In the genomic region with DNA sequence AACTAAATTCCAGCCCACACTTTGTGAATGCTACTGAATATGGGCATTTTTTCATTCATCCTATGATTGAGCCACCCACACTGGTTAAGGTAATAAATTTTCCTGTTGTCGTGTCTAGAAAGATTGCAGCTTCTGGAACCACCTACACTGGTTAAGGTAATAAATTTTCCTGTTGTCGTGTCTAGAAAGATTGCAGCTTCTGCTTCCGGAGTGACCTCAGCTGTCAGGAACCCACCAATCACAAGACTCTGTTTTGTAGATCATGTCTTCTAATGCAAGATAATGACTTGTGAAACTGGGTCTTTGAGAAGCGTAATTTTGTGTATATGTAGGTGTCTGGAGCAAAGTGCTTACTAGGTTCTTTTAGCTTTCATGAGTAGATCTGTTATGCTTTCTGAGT, we compare ENCODE assay signal across 28 mouse cellular contexts.
"Had no signal": no experiment of that assay in that cellular context is flagged by ENCODE, and none has a peak within 500 bp of the region (broad histone marks: within the 10 kb centered on the region; RNA-seq: fewer than 3 reads in every experiment).

No protein-coding gene starts in this region.

- H3K4me3 ChIP-seq: embryonic facial prominence, embryonic 10.5 days; embryonic facial prominence, embryonic 12.5 days; embryonic facial prominence, embryonic 13.5 days; embryonic facial prominence, embryonic 15.5 days; erythroblast, embryonic 14.5 days; forebrain, embryonic 10.5 days; forebrain, embryonic 12.5 days; forebrain, embryonic 13.5 days; forebrain, embryonic 15.5 days; gastrocnemius, adult 2 months; heart, adult 2 months had no signal

- ATAC-seq: forebrain, embryonic 13.5 days; forebrain, embryonic 14.5 days; forebrain, embryonic 15.5 days; forebrain, embryonic 16.5 days; forebrain, postnatal 0 days had no signal

- H3K27ac ChIP-seq: embryonic facial prominence, embryonic 10.5 days; embryonic facial prominence, embryonic 12.5 days; embryonic facial prominence, embryonic 13.5 days; embryonic facial prominence, embryonic 15.5 days; forebrain, embryonic 10.5 days; forebrain, embryonic 12.5 days; forebrain, embryonic 13.5 days; forebrain, embryonic 15.5 days; gastrocnemius, adult 2 months; heart, adult 2 months had no signal

- H3K4me1 ChIP-seq: embryonic facial prominence, embryonic 10.5 days; embryonic facial prominence, embryonic 12.5 days; embryonic facial prominence, embryonic 15.5 days; forebrain, embryonic 10.5 days; forebrain, embryonic 12.5 days had no signal

- H3K9me3 ChIP-seq: embryonic facial prominence, embryonic 12.5 days; embryonic facial prominence, embryonic 15.5 days; forebrain, embryonic 13.5 days; forebrain, embryonic 15.5 days had no signal

- H3K36me3 ChIP-seq: embryonic facial prominence, embryonic 10.5 days; embryonic facial prominence, embryonic 12.5 days; embryonic facial prominence, embryonic 13.5 days; embryonic facial prominence, embryonic 15.5 days; forebrain, embryonic 10.5 days; forebrain, embryonic 12.5 days; forebrain, embryonic 15.5 days had no signal

- H3K9ac ChIP-seq: embryonic facial prominence, embryonic 12.5 days; embryonic facial prominence, embryonic 13.5 days; embryonic facial prominence, embryonic 15.5 days; forebrain, embryonic 12.5 days; forebrain, embryonic 13.5 days; forebrain, embryonic 15.5 days; forebrain, postnatal 0 days had no signal

- DNase-seq: cerebellum, adult 2 months; cerebellum, adult 8-10 months; cerebellum, adult 9-10 months; cerebellum, adult 9-11 months; cerebellum, postnatal 10 days; cerebellum, postnatal 14 days; cerebellum, postnatal 25 days; cerebellum, postnatal 36 days; embryo, embryonic 11 days; forebrain, postnatal 0 days; gastrocnemius, adult 2 months; gastrocnemius, postnatal 10 days; gastrocnemius, postnatal 14 days; gastrocnemius, postnatal 25 days; gastrocnemius, postnatal 36 days; heart, adult 18-20 months; heart, adult 2 months had no signal

- H3K27me3 ChIP-seq: embryonic facial prominence, embryonic 12.5 days; embryonic facial prominence, embryonic 13.5 days; embryonic facial prominence, embryonic 15.5 days; forebrain, embryonic 12.5 days; forebrain, embryonic 13.5 days; forebrain, embryonic 15.5 days had no signal

- H3K4me2 ChIP-seq: embryonic facial prominence, embryonic 12.5 days; embryonic facial prominence, embryonic 13.5 days; embryonic facial prominence, embryonic 15.5 days; forebrain, embryonic 12.5 days; forebrain, embryonic 13.5 days; forebrain, embryonic 15.5 days had no signal
